Mouse (Mus musculus) E14TG2a.4 (cell line): ENCODE measurements around the gene Kcnj10.

ENCODE experiments used
- H3K27me3 ChIP-seq: 2 replicates; pipeline ENCODE4 v1.6.1; 2014; ENCODE audit warnings: low read length, control low read depth; ENCODE audit not compliant: insufficient read depth
- H3K36me3 ChIP-seq: 2 replicates; pipeline ENCODE4 v1.6.1; 2014; ENCODE audit warnings: low read length, control low read depth; ENCODE audit not compliant: insufficient read depth
- H3K4me1 ChIP-seq: replicated peaks from 2 replicates; pipeline ENCODE4 v1.6.1; 2014; ENCODE audit warnings: low read depth, low read length, control low read depth
- H3K4me3 ChIP-seq: replicated peaks from 2 replicates; pipeline ENCODE4 v1.5.1; 2014; ENCODE audit warnings: mild to moderate bottlenecking, low read length
- H3K9me3 ChIP-seq: 2 replicates; pipeline ENCODE4 v1.6.1; 2014; ENCODE audit warnings: low read length, control low read depth
- CTCF ChIP-seq: conservative IDR thresholded peaks from 2 replicates; pipeline ENCODE4 v1.5.1; 2014; ENCODE audit warnings: low read length
- NANOG ChIP-seq: IDR thresholded peaks from 2 replicates; pipeline ENCODE4 v1.6.1; 2014; ENCODE audit warnings: borderline replicate concordance, low read length, mixed read lengths
- POU5F1 ChIP-seq: IDR thresholded peaks from 2 replicates; pipeline ENCODE4 v1.6.1; 2014; ENCODE audit warnings: low read length, borderline replicate concordance

Gene Kcnj10

DNA sequence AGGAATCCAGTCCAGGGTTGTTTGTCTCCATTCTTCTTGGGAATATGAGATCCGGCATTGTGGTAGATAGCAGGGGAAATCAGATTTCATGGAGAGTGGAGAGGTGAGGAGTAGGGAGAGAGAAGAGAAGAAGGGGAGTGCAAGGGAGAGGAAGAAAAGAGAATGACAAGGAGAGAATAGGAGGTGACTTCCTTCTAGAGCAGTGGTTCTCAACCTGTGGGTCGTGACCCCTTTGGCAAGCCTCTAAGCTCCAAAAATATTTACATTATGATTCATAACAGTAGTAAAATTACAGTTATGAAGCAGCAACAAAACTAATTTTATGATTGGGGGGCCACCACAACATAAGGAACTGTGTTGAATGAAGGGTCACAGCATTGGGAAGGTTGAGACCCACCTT lies 8.1 kb upstream of the Kcnj10 start:
- peaks cover 5% of the 10 kb centered on the region for H3K9me3 ChIP-seq
- peaks cover 18% of the 10 kb centered on the region for H3K4me1 ChIP-seq
- no peaks in the 10 kb centered on the region for H3K36me3 ChIP-seq
- peaks cover 79% of the 10 kb centered on the region for H3K27me3 ChIP-seq
- no peak for TF ChIP-seq CTCF
- TF ChIP-seq NANOG, result no peak
- no peak for TF ChIP-seq POU5F1
- no peak overlapping the region for H3K4me3 ChIP-seq

DNA sequence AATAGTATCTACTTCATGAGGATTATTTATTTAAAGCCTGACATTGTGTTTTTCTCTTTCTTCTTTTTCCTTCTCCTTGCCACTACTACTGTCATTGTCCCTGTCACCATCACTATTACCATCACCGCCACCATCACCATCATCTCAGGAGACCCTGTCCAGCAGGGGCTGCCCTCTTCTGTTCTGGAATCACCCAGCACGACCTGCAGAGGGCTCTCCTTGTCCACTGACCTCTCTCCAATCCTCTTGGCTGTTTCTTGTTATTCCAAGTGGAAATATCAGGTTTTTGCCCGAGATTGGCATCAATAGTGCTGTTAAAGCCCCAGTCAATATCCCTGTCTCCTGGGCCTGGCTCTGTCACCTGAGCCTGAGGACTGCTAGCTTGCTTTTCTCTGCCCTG lies 7.5 kb upstream of the Kcnj10 start:
- peaks cover 5% of the 10 kb centered on the region for H3K9me3 ChIP-seq
- no peaks in the 10 kb centered on the region for H3K36me3 ChIP-seq
- peaks cover 14% of the 10 kb centered on the region for H3K4me1 ChIP-seq
- H3K27me3 ChIP-seq, result peaks cover 79% of the 10 kb centered on the region
- H3K4me3 ChIP-seq, result no peak overlapping the region
- no peak for TF ChIP-seq NANOG
- no peak for TF ChIP-seq CTCF
- no peak for TF ChIP-seq POU5F1

DNA sequence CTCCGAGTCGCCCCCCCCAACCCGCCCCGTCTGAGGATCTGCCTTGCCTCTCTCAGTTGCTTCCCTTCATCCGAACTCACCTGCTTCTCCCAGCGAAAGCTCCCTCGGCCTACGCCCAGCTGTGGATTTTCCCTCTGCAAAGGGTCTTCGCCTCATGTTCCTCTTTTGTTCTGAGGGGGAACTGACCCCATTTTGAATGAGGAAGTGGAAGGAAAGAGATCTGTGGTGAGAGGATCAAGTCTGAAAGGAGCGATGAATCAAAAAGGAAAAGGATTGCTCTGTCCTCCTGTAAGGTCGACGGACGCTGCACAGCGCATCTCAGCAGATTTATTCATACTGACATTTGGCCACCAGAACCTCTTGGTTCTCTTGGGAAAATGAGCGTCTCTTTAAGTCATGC lies 5.2 kb upstream of the Kcnj10 start:
- Histone ChIP-seq H3K9me3 (peaks cover 8% of the 10 kb centered on the region), H3K36me3 (no peaks in the 10 kb centered on the region), H3K4me3 (no peak overlapping the region), H3K27me3 (peaks cover 80% of the 10 kb centered on the region), H3K4me1 (peaks cover 9% of the 10 kb centered on the region)
- no peak for TF ChIP-seq POU5F1
- TF ChIP-seq CTCF, result no peak
- TF ChIP-seq NANOG, result no peak

DNA sequence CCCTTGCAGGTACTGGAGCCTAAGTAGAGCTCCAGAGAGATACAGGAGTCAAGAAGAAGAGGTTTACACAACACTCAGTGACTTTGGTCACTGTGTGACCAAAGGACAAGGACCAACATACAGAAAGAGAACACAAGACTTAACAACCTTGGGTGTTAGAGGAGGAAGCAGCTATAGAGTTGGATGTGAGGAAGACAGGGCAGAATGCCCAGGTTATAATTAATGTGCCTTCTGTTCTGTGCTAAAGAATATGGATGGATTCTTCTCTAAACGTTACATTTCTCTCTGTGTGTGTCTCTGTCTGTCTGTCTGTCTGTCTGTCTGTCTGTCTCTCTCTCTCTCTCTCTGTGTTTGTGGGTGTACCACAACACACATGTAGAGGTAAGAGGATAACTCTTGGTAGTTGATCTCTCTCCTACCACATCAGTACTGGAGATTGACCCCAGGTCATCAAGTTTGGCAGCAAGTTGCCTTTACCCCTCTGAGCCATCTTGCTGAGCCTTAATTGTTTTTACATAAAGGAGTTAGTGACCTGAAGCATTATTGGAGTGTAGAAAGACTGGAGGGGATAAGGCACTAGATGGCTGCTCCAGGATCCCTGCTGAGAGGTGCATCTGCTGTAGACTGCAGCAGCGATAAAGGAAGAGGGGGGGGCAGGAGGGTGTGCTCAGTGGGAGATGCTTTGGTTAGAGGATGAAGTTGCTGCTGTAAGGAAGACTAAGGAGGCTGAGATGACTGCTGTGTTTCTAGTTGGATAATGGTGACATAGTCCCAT lies 3.4 kb upstream of the Kcnj10 start:
- TF ChIP-seq POU5F1 (no peak), NANOG (no peak; the same call in 1 of the 2 replicates), CTCF (no peak)
- Histone ChIP-seq H3K4me1 (peaks cover 14% of the 10 kb centered on the region), H3K36me3 (no peaks in the 10 kb centered on the region)

GRCm38 (mm10) chr1:172341386-172341785 lies 376 bp downstream of the Kcnj10 start:
- Histone ChIP-seq H3K36me3 (no peaks in the 10 kb centered on the region), H3K4me3 (peak overlapping the region; percentile 77), H3K27me3 (peaks cover 81% of the 10 kb centered on the region), H3K4me1 (peaks cover 20% of the 10 kb centered on the region), H3K9me3 (peaks cover 3% of the 10 kb centered on the region; the same call in 1 of the 2 replicates)
- TF ChIP-seq NANOG, result no peak
- TF ChIP-seq POU5F1, result no peak
- TF ChIP-seq CTCF, result no peak

More for the DNA sequence above, 3.4 kb upstream of the Kcnj10 start:
- no peak overlapping the region for H3K4me3 ChIP-seq
- H3K9me3 ChIP-seq, result peaks cover 8% of the 10 kb centered on the region
- H3K27me3 ChIP-seq, result peaks cover 87% of the 10 kb centered on the region

DNA sequence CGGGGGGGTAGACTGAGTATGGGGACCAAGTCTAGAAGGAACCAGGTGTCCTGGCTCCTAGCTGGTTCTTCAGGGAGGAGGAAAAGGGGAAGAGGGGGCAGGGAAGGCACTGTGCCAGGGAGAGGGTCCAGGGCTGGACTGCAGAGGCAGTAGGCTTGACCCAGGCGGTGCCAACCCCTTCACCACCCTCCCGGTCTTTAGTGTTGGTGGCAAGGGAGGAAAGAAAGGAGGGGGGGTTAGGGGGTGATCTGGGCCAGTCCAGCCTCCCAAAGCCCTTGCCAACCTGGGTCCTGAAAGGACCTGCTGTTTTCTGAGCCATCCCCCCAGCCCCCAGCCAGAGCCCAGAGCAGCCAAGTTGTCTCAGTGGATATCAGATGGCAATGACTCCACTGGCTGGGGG lies 1.7 kb downstream of the Kcnj10 start:
- H3K4me3 ChIP-seq, result no peak overlapping the region
- TF ChIP-seq CTCF (no peak), NANOG (no peak), POU5F1 (no peak)
- no peaks in the 10 kb centered on the region for H3K36me3 ChIP-seq
- peaks cover 19% of the 10 kb centered on the region for H3K4me1 ChIP-seq
- H3K27me3 ChIP-seq, result peaks cover 79% of the 10 kb centered on the region
- peaks cover 3% of the 10 kb centered on the region; the same call in 1 of the 2 replicates for H3K9me3 ChIP-seq

- H3K9me3 ChIP-seq, result peaks cover 3% of the 10 kb centered on the region; the same call in 1 of the 2 replicates
- no peaks in the 10 kb centered on the region for H3K36me3 ChIP-seq
- H3K27me3 ChIP-seq, result peaks cover 79% of the 10 kb centered on the region
- TF ChIP-seq CTCF (no peak), NANOG (no peak), POU5F1 (no peak)
- H3K4me1 ChIP-seq, result peaks cover 15% of the 10 kb centered on the region
- no peak overlapping the region for H3K4me3 ChIP-seq
Measured at GRCm38 (mm10) chr1:172343914-172344313, 2.9 kb downstream of the Kcnj10 start.

- Histone ChIP-seq H3K4me3 (no peak overlapping the region), H3K4me1 (peaks cover 22% of the 10 kb centered on the region), H3K36me3 (no peaks in the 10 kb centered on the region), H3K27me3 (peaks cover 79% of the 10 kb centered on the region), H3K9me3 (no peaks in the 10 kb centered on the region)
- no peak for TF ChIP-seq CTCF
- TF ChIP-seq NANOG, result no peak
- TF ChIP-seq POU5F1, result no peak
Measured at GRCm38 (mm10) chr1:172344820-172345219, 3.8 kb downstream of the Kcnj10 start.

- TF ChIP-seq CTCF (no peak), POU5F1 (no peak), NANOG (no peak)
- no peak overlapping the region for H3K4me3 ChIP-seq
- no peaks in the 10 kb centered on the region for H3K36me3 ChIP-seq
- peaks cover 80% of the 10 kb centered on the region for H3K27me3 ChIP-seq
- H3K4me1 ChIP-seq, result peaks cover 32% of the 10 kb centered on the region
- H3K9me3 ChIP-seq, result no peaks in the 10 kb centered on the region
Measured at GRCm38 (mm10) chr1:172346707-172347106, 5.7 kb downstream of the Kcnj10 start.
